Mouse (Mus musculus): Measurements from ENCODE around the gene 1700020A23Rik. TPM values are rescaled to one million over a fixed set of nuclear protein-coding genes. Genes with fewer than 3 reads are reported as not detected.

The 1700020A23Rik gene
- polyA plus RNA-seq, 1 experiment from 2014 or later = not detected

- peaks cover 6% of the 10 kb centered on the region for H3K4me1 ChIP-seq
- H3K4me2 ChIP-seq = no peak overlapping the region
- H3K36me3 ChIP-seq = peaks cover 41% of the 10 kb centered on the region
- H3K9me3 ChIP-seq (replicated peaks) = no peaks in the 10 kb centered on the region
- no peaks in the 10 kb centered on the region for H3K27me3 ChIP-seq
- ATAC-seq (replicated peaks; ENCODE audit: low FRiP score) = 0 out of 2 replicates have a peak, but pooled peaks have one; percentile 38
- H3K27ac ChIP-seq = peak overlapping the region; percentile 30; the same call in 1 of the 2 replicates
- 58% methylated on average over 11 of the region's 11 CpGs for WGBS
- H3K4me3 ChIP-seq (replicated peaks) = no peak overlapping the region
- H3K9ac ChIP-seq = no peak overlapping the region
These were observed 13.9 kb upstream of the 1700020A23Rik start for GRCm38 (mm10) chr2:130390993-130391625.

DNA sequence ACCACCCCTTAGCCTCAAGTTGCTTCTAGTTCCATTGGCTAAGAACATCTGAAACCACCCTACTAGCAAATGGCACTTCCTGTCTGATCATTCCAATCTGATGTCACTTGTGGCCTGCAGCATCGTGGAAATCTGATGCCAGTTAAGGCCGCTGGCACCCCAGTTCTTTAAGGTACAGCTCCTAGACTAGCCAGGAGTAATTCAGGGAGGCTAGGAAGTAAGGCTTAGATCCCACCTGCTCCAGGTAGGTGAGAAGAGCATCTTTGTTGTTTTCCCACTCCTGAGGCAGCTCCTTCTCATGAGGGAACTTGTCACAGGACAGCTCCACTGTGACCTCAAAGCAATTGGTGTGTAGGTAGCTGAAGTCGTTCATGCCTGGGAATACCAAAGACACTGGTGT is 12.2 kb upstream of the 1700020A23Rik start:
- no peaks in the 10 kb centered on the region for H3K27me3 ChIP-seq
- no peak overlapping the region for H3K4me3 ChIP-seq (replicated peaks)
- no peak overlapping the region for H3K4me2 ChIP-seq
- no peak overlapping the region for H3K27ac ChIP-seq
- H3K36me3 ChIP-seq = peaks cover 41% of the 10 kb centered on the region
- WGBS = 52% methylated on average over 3 of the region's 3 CpGs
- H3K9ac ChIP-seq = no peak overlapping the region
- no peaks in the 10 kb centered on the region for H3K9me3 ChIP-seq (replicated peaks)
- peaks cover 20% of the 10 kb centered on the region for H3K4me1 ChIP-seq
- no peak for ATAC-seq (replicated peaks; ENCODE audit: low FRiP score)

DNA sequence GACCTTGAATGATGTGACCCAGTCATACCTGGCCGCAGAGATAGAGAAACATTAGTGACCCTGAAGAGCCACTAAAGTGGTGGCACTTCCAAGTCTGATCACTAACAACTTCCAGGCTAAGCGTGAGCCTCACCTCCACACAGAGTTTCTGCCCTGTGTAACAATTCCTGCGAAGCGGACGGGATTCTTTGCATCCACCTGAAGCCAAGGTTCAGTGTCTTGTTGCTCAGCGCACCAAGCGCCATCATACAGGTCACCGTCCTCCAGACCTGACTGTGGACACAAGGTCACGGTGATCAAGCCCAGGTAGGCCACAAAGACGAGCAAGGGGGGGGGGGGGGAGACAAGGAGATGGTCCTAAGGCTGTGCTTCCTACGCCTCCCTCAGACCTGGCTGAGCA is 9.4 kb upstream of the 1700020A23Rik start:
- 88% methylated on average over 11 of the region's 11 CpGs for WGBS
- no peak for ATAC-seq (replicated peaks; ENCODE audit: low FRiP score)

GRCm38 (mm10) chr2:130397186-130397985 is 7.7 kb upstream of the 1700020A23Rik start, which contains the start of gene Cpxm1:
Cpxm1 (minus strand) TSS chr2:130397574.
- Histone ChIP-seq H3K4me3 (replicated peaks) (peak within 1 kb of the TSS; percentile 71), H3K4me1 (peaks cover 26% of the 10 kb centered on the region), H3K9me3 (replicated peaks) (no peaks in the 10 kb centered on the region), H3K9ac (peak within 1 kb of the TSS; percentile 72), H3K27me3 (peaks cover 4% of the 10 kb centered on the region), H3K4me2 (peak within 1 kb of the TSS; percentile 93), H3K36me3 (peaks cover 29% of the 10 kb centered on the region), H3K27ac (peak within 1 kb of the TSS; percentile 80)
- peak; percentile 90 for ATAC-seq (replicated peaks; ENCODE audit: low FRiP score)
- WGBS = under 1% methylated on average over 50 of the region's 53 CpGs

More for the DNA sequence above, 9.4 kb upstream of the 1700020A23Rik start:
- Histone ChIP-seq H3K9ac (no peak overlapping the region), H3K9me3 (replicated peaks) (no peaks in the 10 kb centered on the region), H3K27ac (no peak overlapping the region), H3K4me3 (replicated peaks) (no peak overlapping the region), H3K36me3 (peaks cover 37% of the 10 kb centered on the region), H3K27me3 (peaks cover 4% of the 10 kb centered on the region), H3K4me2 (0 out of 2 replicates have a peak overlapping the region, but pooled peaks have one; percentile 93), H3K4me1 (peaks cover 27% of the 10 kb centered on the region)

DNA sequence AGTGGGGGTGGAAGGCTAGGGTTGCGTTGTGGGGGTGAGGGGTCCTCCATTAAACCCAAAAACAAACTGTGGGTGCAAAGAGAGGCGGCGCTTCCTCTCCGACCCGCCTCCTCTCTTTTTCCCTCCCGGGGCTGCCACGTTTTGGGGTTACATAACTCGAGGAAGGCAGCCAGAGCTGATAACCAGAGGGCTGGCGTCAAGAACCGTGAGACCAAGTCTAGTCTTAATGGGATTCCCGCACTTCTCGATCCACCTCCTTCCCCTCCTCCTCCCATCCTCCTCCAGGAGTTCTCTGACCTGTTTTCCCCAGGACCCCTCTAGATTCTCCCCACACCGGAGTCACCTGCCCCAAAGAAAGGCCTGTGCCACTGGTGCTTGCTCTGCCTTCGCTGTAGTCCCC is 7.0 kb upstream of the 1700020A23Rik start:
- peak overlapping the region; percentile 72; the same call in 1 of the 2 replicates for H3K9ac ChIP-seq

DNA sequence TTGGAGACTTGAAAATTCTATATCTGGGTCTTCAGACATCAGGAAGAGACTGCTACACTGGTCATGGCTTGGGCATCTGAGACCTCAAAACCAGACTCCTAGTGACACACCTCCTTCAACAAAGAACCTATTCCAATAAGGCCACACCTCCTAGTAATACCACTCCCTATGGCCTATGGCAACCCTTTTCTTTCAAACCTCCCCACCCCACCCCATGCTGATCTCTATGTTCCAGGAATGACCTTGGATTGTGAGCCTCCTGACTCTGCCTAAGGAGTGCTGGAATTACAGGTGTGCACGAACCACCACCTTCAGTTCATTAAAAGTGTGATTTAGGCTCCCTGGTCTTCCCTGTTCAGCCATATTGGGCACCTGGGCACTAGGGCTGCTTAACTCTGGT is 5.0 kb upstream of the 1700020A23Rik start:
- Histone ChIP-seq H3K9me3 (replicated peaks) (no peaks in the 10 kb centered on the region), H3K4me3 (replicated peaks) (no peak overlapping the region), H3K4me2 (no peak overlapping the region), H3K27me3 (peaks cover 4% of the 10 kb centered on the region), H3K27ac (no peak overlapping the region), H3K36me3 (peaks cover 7% of the 10 kb centered on the region), H3K4me1 (peaks cover 26% of the 10 kb centered on the region), H3K9ac (no peak overlapping the region)
- WGBS = 78% methylated on average over 1 of the region's 1 CpGs
- ATAC-seq (replicated peaks; ENCODE audit: low FRiP score) = no peak

More for the DNA sequence above, 7.0 kb upstream of the 1700020A23Rik start:
- Histone ChIP-seq H3K4me1 (peaks cover 26% of the 10 kb centered on the region), H3K4me2 (peak overlapping the region; percentile 93), H3K4me3 (replicated peaks) (peak overlapping the region; percentile 71), H3K27ac (no peak overlapping the region), H3K27me3 (peaks cover 4% of the 10 kb centered on the region), H3K9me3 (replicated peaks) (no peaks in the 10 kb centered on the region), H3K36me3 (peaks cover 22% of the 10 kb centered on the region)
- no peak for ATAC-seq (replicated peaks; ENCODE audit: low FRiP score)
- WGBS = 17% methylated on average over 14 of the region's 14 CpGs

DNA sequence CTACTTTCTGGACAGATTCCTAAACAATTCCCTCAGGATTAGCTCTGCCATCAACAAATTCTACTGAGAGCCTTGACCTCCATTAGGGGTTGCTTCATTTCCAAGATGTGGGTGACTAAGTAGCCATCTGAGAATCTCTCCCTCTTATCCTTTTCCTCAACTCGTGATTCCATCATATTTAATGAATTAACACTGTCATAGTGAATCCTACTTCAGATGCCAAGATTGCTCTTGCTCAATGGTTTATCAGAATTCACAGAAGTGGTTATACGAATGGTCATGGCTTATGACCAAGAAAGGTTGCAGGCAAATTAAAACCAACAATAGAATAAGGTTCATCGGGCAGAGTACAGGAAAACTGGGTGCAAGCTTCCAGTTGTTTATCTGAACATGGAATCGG is 3.2 kb upstream of the 1700020A23Rik start:
- H3K4me3 ChIP-seq (replicated peaks) = no peak overlapping the region
- H3K36me3 ChIP-seq = no peaks in the 10 kb centered on the region
- H3K9me3 ChIP-seq (replicated peaks) = no peaks in the 10 kb centered on the region
- peaks cover 23% of the 10 kb centered on the region for H3K4me1 ChIP-seq
- H3K9ac ChIP-seq = no peak overlapping the region
- no peak for ATAC-seq (replicated peaks; ENCODE audit: low FRiP score)
- H3K4me2 ChIP-seq = no peak overlapping the region
- peaks cover 4% of the 10 kb centered on the region for H3K27me3 ChIP-seq
- no peak overlapping the region for H3K27ac ChIP-seq
- 81% methylated on average over 4 of the region's 4 CpGs for WGBS

GRCm38 (mm10) chr2:130406178-130406577 is 1.1 kb downstream of the 1700020A23Rik start, which contains the start of gene Tmem239:
Tmem239 (plus strand) TSS chr2:130406478.
- Histone ChIP-seq H3K4me3 (replicated peaks) (no peak within 1 kb of the TSS), H3K27ac (no peak within 1 kb of the TSS), H3K36me3 (no peaks in the 10 kb centered on the region), H3K27me3 (no peaks in the 10 kb centered on the region), H3K9me3 (replicated peaks) (no peaks in the 10 kb centered on the region), H3K4me2 (no peak within 1 kb of the TSS), H3K4me1 (peaks cover 17% of the 10 kb centered on the region), H3K9ac (no peak within 1 kb of the TSS)
- WGBS = 78% methylated on average over 2 of the region's 2 CpGs
- ATAC-seq (replicated peaks; ENCODE audit: low FRiP score) = no peak

GRCm38 (mm10) chr2:130408194-130408593 is 3.1 kb downstream of the 1700020A23Rik start:
- peak; percentile 61; the same call in 1 of the 2 replicates for ATAC-seq (replicated peaks; ENCODE audit: low FRiP score)
- H3K27ac ChIP-seq = peak overlapping the region; percentile 1; the same call in 1 of the 2 replicates
- WGBS = 5% methylated on average over 6 of the region's 6 CpGs

GRCm38 (mm10) chr2:130411558-130412495 is 6.8 kb downstream of the 1700020A23Rik start:
- Histone ChIP-seq H3K4me2 (0 out of 2 replicates have a peak overlapping the region, but pooled peaks have one; percentile 13), H3K9ac (no peak overlapping the region), H3K9me3 (replicated peaks) (no peaks in the 10 kb centered on the region), H3K4me3 (replicated peaks) (no peak overlapping the region), H3K27ac (no peak overlapping the region), H3K36me3 (no peaks in the 10 kb centered on the region), H3K27me3 (no peaks in the 10 kb centered on the region), H3K4me1 (peaks cover 15% of the 10 kb centered on the region)
- ATAC-seq (replicated peaks; ENCODE audit: low FRiP score) = peak; percentile 76
- WGBS = 38% methylated on average over 16 of the region's 16 CpGs

More at GRCm38 (mm10) chr2:130408194-130408593, 3.1 kb downstream of the 1700020A23Rik start:
- no peak overlapping the region for H3K9ac ChIP-seq
- H3K4me1 ChIP-seq = peaks cover 22% of the 10 kb centered on the region
- H3K36me3 ChIP-seq = no peaks in the 10 kb centered on the region
- no peaks in the 10 kb centered on the region for H3K27me3 ChIP-seq
- H3K4me2 ChIP-seq = no peak overlapping the region
- no peaks in the 10 kb centered on the region for H3K9me3 ChIP-seq (replicated peaks)
- H3K4me3 ChIP-seq (replicated peaks) = no peak overlapping the region

DNA sequence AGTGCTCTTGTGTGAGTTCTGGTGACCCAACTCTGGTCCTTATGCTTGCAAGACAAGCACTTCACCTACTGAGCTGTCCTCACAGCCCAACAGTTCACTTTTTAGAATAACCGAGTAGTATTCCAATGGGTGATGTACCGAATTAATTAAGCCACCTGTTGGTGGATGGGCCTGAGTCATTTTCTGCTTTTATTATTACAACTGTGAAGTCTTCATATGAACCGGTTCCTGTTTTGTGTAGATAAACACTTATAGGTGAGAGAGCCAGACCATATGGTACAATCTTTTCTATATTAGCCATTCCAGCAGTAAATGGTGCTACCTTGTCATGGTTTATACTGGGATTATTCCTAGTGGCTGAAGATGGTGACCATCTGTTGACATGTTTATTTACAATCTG is 7.7 kb downstream of the 1700020A23Rik start:
- no peak overlapping the region for H3K9ac ChIP-seq
- no peaks in the 10 kb centered on the region for H3K27me3 ChIP-seq
- H3K4me1 ChIP-seq = peaks cover 14% of the 10 kb centered on the region
- H3K4me2 ChIP-seq = no peak overlapping the region
- H3K4me3 ChIP-seq (replicated peaks) = no peak overlapping the region
- 80% methylated on average over 3 of the region's 3 CpGs for WGBS
- ATAC-seq (replicated peaks; ENCODE audit: low FRiP score) = no peak
- no peaks in the 10 kb centered on the region for H3K36me3 ChIP-seq
- no peaks in the 10 kb centered on the region for H3K9me3 ChIP-seq (replicated peaks)
- no peak overlapping the region for H3K27ac ChIP-seq
